ENCODE assay signal across 21 mouse cellular contexts in genomic region chr16:59427960-59428359, GRCm38 (mm10). TPM values are rescaled to one million over a fixed set of nuclear protein-coding genes. Genes with fewer than 3 reads are reported as not detected.
"Had no signal": no experiment of that assay in that cellular context is flagged by ENCODE, and none has a peak within 500 bp of the region (broad histone marks: within the 10 kb centered on the region; RNA-seq: fewer than 3 reads in every experiment).

No protein-coding gene starts in this region.

- H3K27ac ChIP-seq: kidney, embryonic 15.5 days; left cerebral cortex, adult 2 months; liver, embryonic 13.5 days; macrophage; neural tube, embryonic 12.5 days had no signal

- H3K4me2 ChIP-seq: kidney, embryonic 15.5 days; liver, embryonic 13.5 days; lung, embryonic 14.5 days; neural tube, embryonic 12.5 days had no signal

- ATAC-seq: lung, postnatal 0 days had no signal

- H3K9ac ChIP-seq: kidney, embryonic 15.5 days; liver, embryonic 13.5 days; lung, embryonic 14.5 days; neural tube, embryonic 12.5 days had no signal

- DNase-seq: kidney, adult 11 months; kidney, adult 8-10 months; kidney, postnatal 10 days; kidney, postnatal 36 days; layer of hippocampus, postnatal 36 days; liver, embryonic 13.5 days; lung, embryonic 14.5 days; thymus, adult 18-20 months; thymus, postnatal 36 days had no signal

- H3K27me3 ChIP-seq: kidney, embryonic 15.5 days; liver, embryonic 13.5 days; megakaryocyte, embryonic 14.5 days; neural tube, embryonic 12.5 days had no signal

- H3K9me3 ChIP-seq: kidney, embryonic 15.5 days; liver, embryonic 13.5 days; megakaryocyte, embryonic 14.5 days; neural tube, embryonic 12.5 days had no signal

- H3K4me1 ChIP-seq: kidney, embryonic 15.5 days; liver, embryonic 13.5 days; megakaryocyte, embryonic 14.5 days; neural tube, embryonic 12.5 days had no signal

- H3K4me3 ChIP-seq: kidney, embryonic 15.5 days; left cerebral cortex, adult 2 months; liver, embryonic 13.5 days; megakaryocyte, embryonic 14.5 days; neural tube, embryonic 12.5 days had no signal

- H3K36me3 ChIP-seq: kidney, embryonic 15.5 days; liver, embryonic 13.5 days; neural tube, embryonic 12.5 days had no signal

RNA-seq across cellular contexts. Expression of gene Gabrr3, which starts 20.8 kb away (rescaled TPM):
- polyA plus RNA-seq: kidney, embryonic 15.5 days; liver, adult 2 months; liver, embryonic 13.5 days; liver, embryonic 16.5 days; lung, embryonic 14.5 days; lung, postnatal 0 days; macrophage; neural tube, embryonic 12.5 days; small intestine, adult 2 months; spleen, adult 2 months; stomach, embryonic 16.5 days; urinary bladder, adult 2 months had no signal
